Mouse (Mus musculus) heart, adult 2 months (tissue): Measurements from ENCODE around the gene Gm3336.

Source experiments
- CTCF ChIP-seq: fragments of 200-600 bp; IDR thresholded peaks from 2 replicates; pipeline ENCODE4 v1.8.1; 2022; ENCODE audit warnings: antibody characterized with exemption, mild to moderate bottlenecking, moderate library complexity
- POLR2A ChIP-seq: fragments of 200-500 bp; IDR thresholded peaks from 2 replicates; pipeline ENCODE4 v1.6.1; 2011; ENCODE audit warnings: mild to moderate bottlenecking, low read depth, low read length, control low read depth; ENCODE audit not compliant: insufficient read depth

GRCm38 (mm10) chr8:70755661-70756475, 37.5 kb downstream of the Gm3336 start:
- TF ChIP-seq CTCF (no peak), POLR2A (no peak)
